Mouse (Mus musculus) intestine, embryonic 15.5 days (tissue): ENCODE measurements around the gene Mzf1. TPM values are rescaled to one million over a fixed set of nuclear protein-coding genes. Genes with fewer than 3 reads are reported as not detected.
A peak's percentile ranks its signal among the peaks of the same experiment; 100 is the strongest.

Experiments
- ATAC-seq: fragments of 200-750 bp; cut with Nextera tagmentation; 2 replicates; pipeline ENCODE4 v1.8.0; 2017; ENCODE audit warnings: moderate TSS enrichment, moderate library complexity
- H3K27ac ChIP-seq: fragments of 300-500 bp; sonication (generic); 2 replicates; pipeline ENCODE4 v1.5.1; 2015; ENCODE audit warnings: mild to moderate bottlenecking, inconsistent platforms
- H3K27me3 ChIP-seq: fragments of 300-500 bp; sonication (generic); replicated peaks from 2 replicates; pipeline ENCODE4 v1.6.1; 2015; ENCODE audit warnings: inconsistent platforms
- H3K36me3 ChIP-seq: fragments of 300-500 bp; sonication (generic); 2 replicates; pipeline ENCODE4 v1.6.1; 2015; ENCODE audit warnings: inconsistent platforms
- H3K4me1 ChIP-seq: fragments of 300-500 bp; sonication (generic); replicated peaks from 2 replicates; pipeline ENCODE4 v1.6.1; 2015; ENCODE audit warnings: inconsistent platforms
- H3K4me2 ChIP-seq: fragments of 300-500 bp; sonication (generic); replicated peaks from 2 replicates; pipeline ENCODE4 v1.6.1; 2015; ENCODE audit warnings: mild to moderate bottlenecking, inconsistent platforms
- H3K4me3 ChIP-seq: fragments of 300-500 bp; sonication (generic); replicated peaks from 2 replicates; pipeline ENCODE4 v1.5.1; 2015; ENCODE audit warnings: inconsistent platforms
- H3K9ac ChIP-seq: fragments of 300-500 bp; sonication (generic); 2 replicates; pipeline ENCODE4 v1.6.1; 2015; ENCODE audit warnings: inconsistent platforms
- H3K9me3 ChIP-seq: fragments of 300-500 bp; sonication (generic); 2 replicates; pipeline ENCODE4 v1.6.1; 2016; ENCODE audit warnings: inconsistent platforms
- WGBS: fragments of 180-500 bp; shearing (Covaris S2); methylation state at CpG from one replicate; pipeline ENCODE4 v1.1.7; 2015; 5-methylcytosine and 5-hydroxymethylcytosine counted together
- polyA plus RNA-seq: library from polyadenylated mRNA; unstranded; fragments of >200 nt; fragmentation: Nextera tagmentation; extraction: Ambion mirVana; gene quantifications from 2 replicates; pipeline ENCODE4 v1.2.1, GENCODE M21; 2015

The Mzf1 gene
- polyA plus RNA-seq, 1 experiment from 2014 or later, result 2.1 TPM

- Histone ChIP-seq H3K27me3 (peaks cover 33% of the 10 kb centered on the region), H3K4me1 (peaks cover 15% of the 10 kb centered on the region), H3K4me2 (peak overlapping the region; percentile 99), H3K4me3 (peak overlapping the region; percentile 50), H3K9ac (peak overlapping the region; percentile 55; the same call in 1 of the 2 replicates), H3K9me3 (no peaks in the 10 kb centered on the region), H3K36me3 (no peaks in the 10 kb centered on the region), H3K27ac (no peak overlapping the region)
- no peak for ATAC-seq
- WGBS, result 41% methylated on average over 16 of the region's 16 CpGs
Measured at GRCm38 (mm10) chr7:13043120-13043444, 11.5 kb downstream of the Mzf1 start.

- Histone ChIP-seq H3K4me1 (peaks cover 15% of the 10 kb centered on the region), H3K9ac (no peak overlapping the region), H3K4me2 (no peak overlapping the region), H3K9me3 (no peaks in the 10 kb centered on the region), H3K27ac (no peak overlapping the region), H3K4me3 (no peak overlapping the region), H3K27me3 (peaks cover 33% of the 10 kb centered on the region), H3K36me3 (no peaks in the 10 kb centered on the region)
- 79% methylated on average over 6 of the region's 6 CpGs for WGBS
- no peak for ATAC-seq
Measured at GRCm38 (mm10) chr7:13042511-13042910, 12.1 kb downstream of the Mzf1 start.

- H3K27ac ChIP-seq, result no peak overlapping the region
- WGBS, result 81% methylated on average over 1 of the region's 1 CpGs
- H3K4me3 ChIP-seq, result no peak overlapping the region
- H3K36me3 ChIP-seq, result 0 out of 2 replicates have a peak, but pooled peaks cover under 1% of the 10 kb centered on the region
- no peaks in the 10 kb centered on the region for H3K9me3 ChIP-seq
- no peak overlapping the region for H3K9ac ChIP-seq
- H3K4me1 ChIP-seq, result peaks cover 22% of the 10 kb centered on the region
- no peak for ATAC-seq
- H3K27me3 ChIP-seq, result peaks cover 33% of the 10 kb centered on the region
- no peak overlapping the region for H3K4me2 ChIP-seq
Measured at GRCm38 (mm10) chr7:13041256-13041655, 13.3 kb downstream of the Mzf1 start.

GRCm38 (mm10) chr7:13039181-13039580 lies 15.4 kb downstream of the Mzf1 start:
- H3K27ac ChIP-seq, result no peak overlapping the region
- H3K27me3 ChIP-seq, result peaks cover 20% of the 10 kb centered on the region
- peak overlapping the region; percentile 75 for H3K4me2 ChIP-seq
- H3K36me3 ChIP-seq, result peaks cover 13% of the 10 kb centered on the region; the same call in 1 of the 2 replicates
- 75% methylated on average over 1 of the region's 1 CpGs for WGBS
- peaks cover 32% of the 10 kb centered on the region for H3K4me1 ChIP-seq
- 0 out of 2 replicates have a peak overlapping the region, but pooled peaks have one; percentile 87 for H3K4me3 ChIP-seq
- H3K9ac ChIP-seq, result peak overlapping the region; percentile 73
- no peaks in the 10 kb centered on the region for H3K9me3 ChIP-seq
- ATAC-seq, result no peak

DNA sequence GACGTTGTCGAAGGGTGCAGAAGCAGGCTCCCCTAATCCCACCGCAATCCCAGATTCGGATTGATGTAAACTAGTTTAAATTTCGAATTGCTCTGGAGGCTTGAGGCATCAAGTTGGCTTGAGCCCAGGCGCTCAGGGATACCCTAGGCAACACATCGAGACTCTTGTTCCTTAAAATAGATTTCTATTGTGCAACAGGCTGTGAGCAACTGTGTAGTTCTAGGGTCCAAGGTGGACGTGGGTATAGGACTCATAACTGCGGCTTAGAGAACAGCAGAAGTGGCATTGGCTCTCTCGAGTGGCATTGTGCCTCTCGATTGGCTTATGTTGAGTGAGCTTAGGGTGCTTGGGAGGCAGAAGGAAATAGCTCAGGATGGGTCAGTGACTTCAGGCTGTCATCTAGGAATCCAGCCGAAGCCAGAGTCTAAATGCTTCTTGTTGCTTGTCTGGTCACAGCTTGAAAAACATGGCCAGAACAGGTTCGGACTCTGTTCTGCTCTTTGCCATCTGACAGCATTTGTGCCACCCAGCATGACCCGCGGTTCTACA lies 15.9 kb downstream of the Mzf1 start:
- peak; percentile 6; the same call in 1 of the 2 replicates for ATAC-seq
- Histone ChIP-seq H3K36me3 (peaks cover 13% of the 10 kb centered on the region; the same call in 1 of the 2 replicates), H3K4me2 (peak overlapping the region; percentile 75), H3K9me3 (no peaks in the 10 kb centered on the region), H3K4me3 (peak overlapping the region; percentile 87), H3K27me3 (peaks cover 15% of the 10 kb centered on the region), H3K4me1 (peaks cover 29% of the 10 kb centered on the region), H3K9ac (peak overlapping the region; percentile 73), H3K27ac (peak overlapping the region; percentile 100)
- WGBS, result 16% methylated on average over 15 of the region's 15 CpGs

GRCm38 (mm10) chr7:13037901-13038555 lies 16.5 kb downstream of the Mzf1 start, which contains the start of gene Ube2m:
Ube2m (minus strand) TSS chr7:13038275.
- under 1% methylated on average over 56 of the region's 65 CpGs for WGBS
- Histone ChIP-seq H3K36me3 (peaks cover 13% of the 10 kb centered on the region; the same call in 1 of the 2 replicates), H3K4me2 (peak within 1 kb of the TSS; percentile 75), H3K9me3 (no peaks in the 10 kb centered on the region), H3K9ac (peak within 1 kb of the TSS; percentile 99), H3K4me3 (peak within 1 kb of the TSS; percentile 87), H3K27ac (peak within 1 kb of the TSS; percentile 100), H3K27me3 (peaks cover 9% of the 10 kb centered on the region), H3K4me1 (peaks cover 31% of the 10 kb centered on the region)
- ATAC-seq, result peak; percentile 94

DNA sequence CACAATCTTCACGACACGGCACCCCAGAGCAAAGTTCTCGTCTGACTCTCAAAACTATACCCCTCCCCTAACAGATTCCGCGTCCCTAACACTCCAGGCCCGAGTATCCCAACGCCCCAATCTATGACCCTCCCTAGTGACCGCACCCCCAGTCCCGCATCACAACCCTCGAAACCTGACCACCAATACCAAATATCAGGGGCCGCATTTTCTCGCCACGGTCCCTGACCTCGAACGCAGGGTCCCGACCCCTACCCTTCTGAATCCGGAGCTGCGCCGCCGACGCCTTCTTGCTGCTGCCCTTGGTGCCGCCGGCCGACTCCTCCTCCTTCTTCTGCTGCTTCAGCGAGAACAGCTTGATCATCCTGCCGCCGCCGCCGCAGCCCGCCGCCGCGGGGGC lies 17.2 kb downstream of the Mzf1 start:
- peak overlapping the region; percentile 87 for H3K4me3 ChIP-seq
- peak overlapping the region; percentile 75 for H3K4me2 ChIP-seq
- H3K27me3 ChIP-seq, result peaks cover 3% of the 10 kb centered on the region; the same call in 1 of the 2 replicates
- peak; percentile 4; the same call in 1 of the 2 replicates for ATAC-seq
- peaks cover 31% of the 10 kb centered on the region for H3K4me1 ChIP-seq
- WGBS, result under 1% methylated on average over 26 of the region's 33 CpGs
- no peaks in the 10 kb centered on the region for H3K9me3 ChIP-seq
- peaks cover 18% of the 10 kb centered on the region; the same call in 1 of the 2 replicates for H3K36me3 ChIP-seq
- peak overlapping the region; percentile 99 for H3K9ac ChIP-seq
- H3K27ac ChIP-seq, result peak overlapping the region; percentile 100

GRCm38 (mm10) chr7:13036806-13037205 lies 17.8 kb downstream of the Mzf1 start:
- Histone ChIP-seq H3K4me1 (peaks cover 31% of the 10 kb centered on the region), H3K36me3 (peaks cover 22% of the 10 kb centered on the region; the same call in 1 of the 2 replicates), H3K4me2 (peak overlapping the region; percentile 75), H3K27me3 (0 out of 2 replicates have a peak, but pooled peaks cover 3% of the 10 kb centered on the region), H3K9ac (peak overlapping the region; percentile 99), H3K9me3 (no peaks in the 10 kb centered on the region), H3K4me3 (peak overlapping the region; percentile 87), H3K27ac (no peak overlapping the region)
- ATAC-seq, result no peak
- 34% methylated on average over 4 of the region's 4 CpGs for WGBS

DNA sequence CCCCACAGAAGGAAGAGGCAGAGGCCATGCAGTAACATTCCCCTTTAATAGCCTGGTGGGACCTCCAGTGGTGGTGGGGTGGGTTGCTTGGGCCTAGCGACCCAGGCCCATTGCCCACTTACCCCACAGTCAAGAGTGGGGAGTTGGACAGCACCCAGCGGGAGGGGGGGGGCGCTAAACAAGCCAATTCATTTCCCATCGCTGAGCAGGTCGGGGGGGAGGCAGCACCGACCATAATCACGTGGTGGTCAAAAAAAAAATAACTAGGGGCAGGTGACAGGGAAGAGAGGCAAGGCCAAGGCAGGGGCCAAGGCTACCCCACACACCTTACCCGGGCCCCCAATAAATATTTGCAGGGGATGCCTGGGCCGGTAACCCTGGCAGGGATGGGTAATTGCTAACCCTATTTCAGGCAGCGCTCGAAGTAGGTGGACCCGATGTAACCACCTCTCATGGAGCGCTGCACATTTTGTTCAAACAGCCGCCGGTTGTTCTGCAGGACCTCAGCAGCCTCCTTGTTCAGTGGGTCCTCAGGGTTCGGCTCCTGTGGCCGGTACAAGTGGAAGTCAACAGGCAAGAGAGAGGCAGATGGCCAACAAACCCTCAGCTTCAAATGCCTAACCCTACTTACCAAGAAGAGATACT lies 19.2 kb downstream of the Mzf1 start:
- Histone ChIP-seq H3K36me3 (peaks cover 31% of the 10 kb centered on the region), H3K9me3 (no peaks in the 10 kb centered on the region), H3K9ac (peak overlapping the region; percentile 8), H3K4me2 (peak overlapping the region; percentile 84), H3K4me1 (peaks cover 31% of the 10 kb centered on the region), H3K4me3 (peak overlapping the region; percentile 64; the same call in 1 of the 2 replicates), H3K27me3 (no peaks in the 10 kb centered on the region), H3K27ac (peak overlapping the region; percentile 93)
- WGBS, result 82% methylated on average over 17 of the region's 17 CpGs
- no peak for ATAC-seq

DNA sequence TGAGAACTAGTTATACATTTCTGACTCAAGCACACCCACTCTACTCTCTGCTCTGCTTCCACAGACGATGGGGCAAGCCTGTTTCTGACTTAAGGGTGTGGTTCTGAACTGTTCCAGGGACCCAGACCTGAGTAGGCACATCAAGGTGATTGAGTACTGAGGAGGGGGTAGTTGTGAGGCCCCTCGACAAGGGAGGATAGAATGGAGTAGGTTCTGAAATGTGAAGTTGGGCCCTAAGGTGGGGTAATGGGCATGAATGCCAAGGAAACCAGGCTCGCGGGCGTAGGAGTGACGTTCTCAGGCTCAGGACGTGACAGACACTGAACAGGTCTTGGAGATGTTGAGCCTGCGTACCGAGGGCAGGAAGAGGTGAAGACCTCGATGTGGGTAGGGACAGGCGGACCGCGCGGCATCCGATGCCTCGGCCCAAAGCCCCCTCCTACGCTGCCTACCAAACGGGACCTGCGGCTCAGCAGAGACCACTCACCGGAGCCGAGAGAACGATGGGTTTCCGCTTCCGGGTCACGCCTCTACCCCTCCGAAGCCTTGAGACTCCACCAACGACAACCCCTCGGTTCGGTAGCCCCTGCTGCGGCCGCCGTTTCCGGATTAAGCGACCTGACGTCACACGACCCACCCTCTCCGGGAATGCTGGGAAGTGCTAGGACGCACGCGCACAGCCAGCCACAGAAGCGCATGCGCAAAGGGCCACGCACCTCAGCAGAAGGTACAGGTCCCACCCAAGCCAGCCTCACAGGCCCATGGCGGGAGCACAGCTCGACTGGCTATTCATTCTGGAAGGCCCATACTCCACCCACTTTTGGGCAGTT lies 20.2 kb downstream of the Mzf1 start, which contains the start of gene Chmp2a:
Gene Chmp2a (minus strand): TSS at position 660 of the 830 bp plus-strand sequence.
- peaks cover 31% of the 10 kb centered on the region for H3K4me1 ChIP-seq

GRCm38 (mm10) chr7:13033451-13034147 lies 21.0 kb downstream of the Mzf1 start:
- Histone ChIP-seq H3K4me1 (peaks cover 27% of the 10 kb centered on the region), H3K27me3 (no peaks in the 10 kb centered on the region), H3K4me3 (peak overlapping the region; percentile 64), H3K27ac (peak overlapping the region; percentile 93), H3K4me2 (peak overlapping the region; percentile 84), H3K9ac (peak overlapping the region; percentile 81), H3K9me3 (no peaks in the 10 kb centered on the region), H3K36me3 (peaks cover 48% of the 10 kb centered on the region)
- ATAC-seq, result no peak
- 43% methylated on average over 13 of the region's 13 CpGs for WGBS

More for the DNA sequence above, 20.2 kb downstream of the Mzf1 start, which contains the start of gene Chmp2a:
- Histone ChIP-seq H3K4me2 (peak within 1 kb of the TSS; percentile 84), H3K9me3 (no peaks in the 10 kb centered on the region), H3K9ac (peak within 1 kb of the TSS; percentile 81), H3K4me3 (peak within 1 kb of the TSS; percentile 64), H3K27ac (peak within 1 kb of the TSS; percentile 93), H3K27me3 (no peaks in the 10 kb centered on the region), H3K36me3 (peaks cover 41% of the 10 kb centered on the region)
- WGBS, result under 1% methylated on average over 45 of the region's 45 CpGs
- peak; percentile 80 for ATAC-seq
